Comparison of ENCODE assay signal across 19 mouse cellular contexts in the genomic region with DNA sequence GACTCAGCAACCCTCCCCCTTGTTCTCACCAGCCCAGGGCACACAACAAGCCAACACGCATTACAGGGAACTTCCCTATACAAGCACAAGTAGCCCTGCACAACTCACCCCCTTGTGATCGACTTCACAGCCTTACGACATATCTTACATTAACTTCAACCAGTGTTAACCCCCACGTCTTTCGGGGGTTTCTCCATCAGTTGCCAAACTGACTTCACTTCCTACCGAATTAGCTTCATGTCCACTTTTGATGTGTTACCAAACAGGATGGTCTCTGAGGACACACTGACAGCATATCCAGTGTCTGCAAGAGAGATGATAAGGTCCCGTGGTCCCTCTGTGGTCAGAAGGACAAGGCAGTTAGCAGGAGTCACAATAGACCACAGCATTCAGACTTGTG. TPM values are rescaled to one million over a fixed set of nuclear protein-coding genes. Genes with fewer than 3 reads are reported as not detected.
A peak's percentile ranks its signal among the peaks of the same experiment; 100 is the strongest.
DNase-seq lines count a peak whose midpoint lies in the region; ATAC-seq and TF ChIP-seq lines count a peak whose summit lies in the region.
"Had no signal": no experiment of that assay in that cellular context is flagged by ENCODE, and none has a peak within 500 bp of the region (broad histone marks: within the 10 kb centered on the region; RNA-seq: fewer than 3 reads in every experiment).

No protein-coding gene starts in this region.

- ATAC-seq in granulocyte monocyte progenitor cell, adult 5-6 weeks (replicated peaks; ENCODE audit: poor library complexity, severe bottlenecking) = peak; percentile 82
- ATAC-seq in lung, postnatal 0 days = peak; percentile 26; the same call in 1 of the 2 replicates
- ATAC-seq in monocyte, adult 5-6 weeks (replicated peaks; ENCODE audit: insufficient number of reproducible peaks, low FRiP score, low TSS enrichment, poor library complexity, severe bottlenecking) = peak; percentile 57
- ATAC-seq in stomach, postnatal 0 days (ENCODE audit: low FRiP score, low TSS enrichment) = no peak
- ATAC-seq in erythroblast, adult 5-6 weeks (replicated peaks; ENCODE audit: low FRiP score, poor library complexity, severe bottlenecking) = no peak
- no peak for ATAC-seq in cerebellum, adult (ENCODE audit: insufficient number of reproducible peaks, low FRiP score, low TSS enrichment)

- H3K27me3 ChIP-seq in lung, postnatal 0 days (replicated peaks; ENCODE audit: insufficient read depth, low read length) = no peaks in the 10 kb centered on the region
- no peaks in the 10 kb centered on the region for H3K27me3 ChIP-seq in stomach, postnatal 0 days (ENCODE audit: control insufficient read depth, insufficient read depth, low read length)

- H3K9ac ChIP-seq in lung, postnatal 0 days (replicated peaks; ENCODE audit: low read depth) = no peak overlapping the region
- no peak overlapping the region for H3K9ac ChIP-seq in stomach, postnatal 0 days (ENCODE audit: low read length)
- H3K9ac ChIP-seq: hindbrain, embryonic 14.5 days had no signal

- DNase-seq in layer of hippocampus, adult 9-11 months = peak; percentile 67
- DNase-seq in layer of hippocampus, postnatal 14 days (ENCODE audit: low spot score in 2 of 2) = no peak
- peak; percentile 18 for DNase-seq in lung, postnatal 0 days (ENCODE audit: low spot score)
- no peak for DNase-seq in stomach, postnatal 0 days (ENCODE audit: low spot score)
- DNase-seq: B cell, adult 2 months; cerebellum, adult 9-11 months; kidney, adult 9 months had no signal

- H3K4me2 ChIP-seq in lung, postnatal 0 days (replicated peaks; ENCODE audit: low read depth, low read length) = no peak overlapping the region
- no peak overlapping the region for H3K4me2 ChIP-seq in stomach, postnatal 0 days (replicated peaks; ENCODE audit: low read depth)
- H3K4me2 ChIP-seq: heart, embryonic 11.5 days; hindbrain, embryonic 14.5 days had no signal

- TF ChIP-seq EP300 in lung, postnatal 0 days (IDR thresholded peaks at IDR 0.05) = no peak
- no peak for TF ChIP-seq EP300 in stomach, postnatal 0 days (optimal IDR thresholded peaks at IDR 0.05)

- H3K4me1 ChIP-seq in lung, postnatal 0 days (ENCODE audit: insufficient read depth, low read depth, low read length) = no peaks in the 10 kb centered on the region
- H3K4me1 ChIP-seq in stomach, postnatal 0 days (replicated peaks; ENCODE audit: control insufficient read depth, insufficient read depth) = no peaks in the 10 kb centered on the region

- H3K9me3 ChIP-seq in lung, postnatal 0 days (ENCODE audit: low read length) = no peaks in the 10 kb centered on the region
- H3K9me3 ChIP-seq in stomach, postnatal 0 days (ENCODE audit: control insufficient read depth, low read length) = no peaks in the 10 kb centered on the region

- 75% methylated on average over 7 of the region's 7 CpGs for WGBS in lung, postnatal 0 days
- 70% methylated on average over 7 of the region's 7 CpGs for WGBS in stomach, postnatal 0 days

- TF ChIP-seq CTCF in lung, postnatal 0 days (IDR thresholded peaks at IDR 0.05) = no peak
- no peak for TF ChIP-seq CTCF in stomach, postnatal 0 days (IDR thresholded peaks at IDR 0.05; ENCODE audit: low read depth)

- H3K4me3 ChIP-seq in lung, postnatal 0 days (ENCODE audit: low read depth, low read length) = no peak overlapping the region
- no peak overlapping the region for H3K4me3 ChIP-seq in stomach, postnatal 0 days (ENCODE audit: low read depth, low read length)

- H3K36me3 ChIP-seq in lung, postnatal 0 days (ENCODE audit: insufficient read depth, low read length) = no peaks in the 10 kb centered on the region
- no peaks in the 10 kb centered on the region for H3K36me3 ChIP-seq in stomach, postnatal 0 days (ENCODE audit: control insufficient read depth, insufficient read depth, low read length)

- H3K27ac ChIP-seq in lung, postnatal 0 days (ENCODE audit: low read length) = no peak overlapping the region
- H3K27ac ChIP-seq in stomach, postnatal 0 days (replicated peaks) = no peak overlapping the region
- H3K27ac ChIP-seq: hindbrain, embryonic 14.5 days had no signal

RNA-seq across cellular contexts. Expression of a gene that starts 41.7 kb away (rescaled TPM):
- total RNA-seq in layer of hippocampus, postnatal 14 days (2021) = 10 to 100 TPM; 22.9 to 23.6 TPM
- total RNA-seq in granulocyte monocyte progenitor cell, adult 5-6 weeks (2014; fragmentation: Nextera tagmentation) = 9.9 and 10.5 TPM in 2 replicates
- total RNA-seq in granulocyte monocyte progenitor cell, adult 5-6 weeks (2017) = 4.6 and 5.6 TPM in 2 replicates
- 4.1 and 4.5 TPM in 2 replicates for polyA plus RNA-seq in lung, postnatal 0 days (2015; fragmentation: Nextera tagmentation; extraction: Ambion mirVana)
- 6.0 to 12.7 TPM (median 6.8 TPM) in 3 replicates for total RNA-seq in monocyte, adult 5-6 weeks (2017)
- 2.6 and 4.0 TPM in 2 replicates for polyA plus RNA-seq in stomach, postnatal 0 days (2015; fragmentation: Nextera tagmentation; extraction: Ambion mirVana)
- 7.5 and 9.2 TPM in 2 replicates for total RNA-seq in erythroblast, adult 5-6 weeks (2015; ENCODE audit: low replicate concordance)
- total RNA-seq in erythroblast, adult 5-6 weeks (2017; ENCODE audit: low replicate concordance) = 4.7 and 4.9 TPM in 2 replicates

RNA-seq across cellular contexts. Expression of a gene that starts 54.9 kb away (rescaled TPM):
- not detected for total RNA-seq in layer of hippocampus, postnatal 14 days (2021)
- not detected in 2 replicates for total RNA-seq in granulocyte monocyte progenitor cell, adult 5-6 weeks (2014; fragmentation: Nextera tagmentation)
- not detected in 2 replicates for total RNA-seq in granulocyte monocyte progenitor cell, adult 5-6 weeks (2017)
- not detected in 2 replicates for polyA plus RNA-seq in lung, postnatal 0 days (2015; fragmentation: Nextera tagmentation; extraction: Ambion mirVana)
- total RNA-seq in monocyte, adult 5-6 weeks (2017) = not detected in 3 replicates
- not detected in 2 replicates for polyA plus RNA-seq in stomach, postnatal 0 days (2015; fragmentation: Nextera tagmentation; extraction: Ambion mirVana)
- not detected in 2 replicates for total RNA-seq in erythroblast, adult 5-6 weeks (2015; ENCODE audit: low replicate concordance)
- not detected in 2 replicates for total RNA-seq in erythroblast, adult 5-6 weeks (2017; ENCODE audit: low replicate concordance)
- total RNA-seq: ES-E14; layer of hippocampus, adult 8-10 months; left cerebral cortex, postnatal 36 days had no signal
- polyA plus RNA-seq: embryonic facial prominence, embryonic 11.5 days; forebrain, embryonic 11.5 days; heart, embryonic 11.5 days; hindbrain, embryonic 14.5 days; small intestine, adult 2 months had no signal

Comparison
In these comparisons a context has a peak if more than half of its experiments do, and no peak if none do; other contexts are left out.
1. DNase-seq: peak in layer of hippocampus, adult 9-11 months (single experiment) and lung, postnatal 0 days (single experiment); none in layer of hippocampus, postnatal 14 days (0 of 2) and stomach, postnatal 0 days (single experiment).
2. ATAC-seq: peak in granulocyte monocyte progenitor cell, adult 5-6 weeks (single experiment), lung, postnatal 0 days (single experiment) and monocyte, adult 5-6 weeks (single experiment); none in stomach, postnatal 0 days (single experiment), erythroblast, adult 5-6 weeks (single experiment) and cerebellum, adult (single experiment).